27 mouse cellular contexts compared by ENCODE assay signal in the genomic region with DNA sequence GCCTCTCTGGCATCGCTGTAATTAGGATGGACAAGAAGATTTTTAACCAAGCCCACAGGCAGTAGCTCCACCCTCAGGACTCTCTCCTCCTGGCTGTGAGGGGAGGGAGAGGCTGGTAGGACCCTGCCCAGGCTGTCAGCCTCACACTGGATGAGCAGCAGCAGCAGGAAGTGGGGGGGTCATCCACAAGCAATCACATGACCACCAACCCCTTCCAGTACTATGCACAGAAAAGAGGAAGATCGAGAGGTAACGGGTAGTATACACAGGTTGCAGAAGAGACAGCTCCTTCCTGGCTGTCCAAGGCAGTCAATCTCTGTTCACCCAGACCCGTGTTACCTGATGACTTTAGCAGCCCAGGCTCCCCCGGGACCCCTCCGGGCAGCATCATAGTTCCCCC. TPM values are rescaled to one million over a fixed set of nuclear protein-coding genes. Genes with fewer than 3 reads are reported as not detected.
DNase-seq lines count a peak whose midpoint lies in the region; ATAC-seq and TF ChIP-seq lines count a peak whose summit lies in the region.
"Had no signal": no experiment of that assay in that cellular context is flagged by ENCODE, and none has a peak within 500 bp of the region (broad histone marks: within the 10 kb centered on the region; RNA-seq: fewer than 3 reads in every experiment).

No protein-coding gene starts in this region.

- no peaks in the 10 kb centered on the region for H3K27me3 ChIP-seq in MEL (ENCODE audit: control insufficient read depth in 1 of 2, insufficient read depth in 2 of 2, low read length in 2 of 2)
- H3K27me3 ChIP-seq in megakaryocyte, embryonic 14.5 days (replicated peaks), result peaks cover 3% of the 10 kb centered on the region
- H3K27me3 ChIP-seq: heart, embryonic 12.5 days; limb, embryonic 12.5 days; liver, embryonic 15.5 days; neural tube, embryonic 13.5 days had no signal

- TF ChIP-seq EP300 in MEL (IDR thresholded peaks at IDR 0.05; ENCODE audit: low read depth in 1 of 2, low read length in 2 of 2), result no peak

- H3K4me1 ChIP-seq in MEL (ENCODE audit: control insufficient read depth in 1 of 2, insufficient read depth in 2 of 2, low read length in 2 of 2), result peaks cover 11 to 32% of the 10 kb centered on the region in 2 experiments; a peak in 3 of 4 replicates
- peaks cover 59% of the 10 kb centered on the region for H3K4me1 ChIP-seq in megakaryocyte, embryonic 14.5 days

- DNase-seq in spleen, adult 18-20 months, result peak; percentile 12 to 19
- DNase-seq in spleen, postnatal 14 days (ENCODE audit: low spot score in 2 of 2), result no peak
- DNase-seq in MEL (ENCODE audit: low read depth, low spot score), result peak; percentile 74
- DNase-seq in gastrocnemius, adult 18-20 months (ENCODE audit: low spot score), result no peak
- no peak for DNase-seq in cerebellum, postnatal 36 days
- DNase-seq: adrenal gland, adult 8-10 months; cerebellum, adult 2 months; gastrocnemius, postnatal 36 days; kidney, adult 2 months; kidney, postnatal 36 days; layer of hippocampus, adult 9-11 months; lung, postnatal 14 days; retina, postnatal 1 day; right cerebral cortex, postnatal 4 days; thymus, postnatal 4 days had no signal

- peaks cover 0 to 14% of the 10 kb centered on the region in 2 experiments; a peak in 2 of 4 replicates for H3K36me3 ChIP-seq in MEL (ENCODE audit: control insufficient read depth in 1 of 2, insufficient read depth in 2 of 2, low read length in 2 of 2)
- peaks cover 11% of the 10 kb centered on the region for H3K36me3 ChIP-seq in megakaryocyte, embryonic 14.5 days (replicated peaks; ENCODE audit: low read length)

- no peak for TF ChIP-seq CTCF in MEL (IDR thresholded peaks at IDR 0.05 in 2 of 3, conservative IDR thresholded peaks at IDR 0.05 in 1 of 3; ENCODE audit: control insufficient read depth in 1 of 3, insufficient read depth in 1 of 3, low read depth in 2 of 3, low read length in 3 of 3, poor library complexity in 1 of 3, severe bottlenecking in 1 of 3)

- H3K4me3 ChIP-seq in MEL (ENCODE audit: control insufficient read depth in 1 of 2, insufficient read depth in 1 of 2, low read depth in 2 of 2, low read length in 2 of 2), result peak overlapping the region; percentile 28 to 43; a peak in 3 of 4 replicates
- H3K4me3 ChIP-seq in megakaryocyte, embryonic 14.5 days (replicated peaks), result peak overlapping the region; percentile 74
- H3K4me3 ChIP-seq: forebrain, embryonic 13.5 days; heart, embryonic 12.5 days; limb, embryonic 12.5 days; liver, embryonic 15.5 days; midbrain, embryonic 10.5 days; neural tube, embryonic 13.5 days had no signal

- no peak overlapping the region for H3K27ac ChIP-seq in MEL (ENCODE audit: control insufficient read depth, low read depth, low read length)
- H3K27ac ChIP-seq: forebrain, embryonic 13.5 days; limb, embryonic 12.5 days; liver, embryonic 15.5 days; midbrain, embryonic 10.5 days; neural tube, embryonic 13.5 days; stomach, postnatal 0 days had no signal

- H3K9me3 ChIP-seq in MEL (replicated peaks; ENCODE audit: insufficient read depth, low read length), result no peaks in the 10 kb centered on the region
- H3K9me3 ChIP-seq in megakaryocyte, embryonic 14.5 days, result no peaks in the 10 kb centered on the region
- H3K9me3 ChIP-seq: forebrain, embryonic 13.5 days; heart, embryonic 12.5 days; limb, embryonic 12.5 days; liver, embryonic 15.5 days; midbrain, embryonic 10.5 days; neural tube, embryonic 13.5 days had no signal

- H3K9ac ChIP-seq in MEL (ENCODE audit: control insufficient read depth, low read depth, low read length, poor library complexity, severe bottlenecking), result peak overlapping the region; percentile 45
- H3K9ac ChIP-seq: forebrain, embryonic 13.5 days; heart, embryonic 12.5 days; limb, embryonic 12.5 days; liver, embryonic 15.5 days; neural tube, embryonic 13.5 days had no signal

- H3K79me2 ChIP-seq in MEL (ENCODE audit: control insufficient read depth, insufficient read depth, low read length, poor library complexity), result peaks cover 10% of the 10 kb centered on the region

- TF ChIP-seq POLR2A in MEL (IDR thresholded peaks at IDR 0.05; ENCODE audit: control insufficient read depth in 1 of 2, insufficient read depth in 1 of 2, low read depth in 1 of 2, low read length in 2 of 2, poor library complexity in 1 of 2), result no peak

- no peak for TF ChIP-seq RAD21 in MEL (IDR thresholded peaks at IDR 0.05; ENCODE audit: low read depth, low read length)

- ATAC-seq in cerebellum, adult (ENCODE audit: insufficient number of reproducible peaks, low FRiP score, low TSS enrichment), result no peak
- ATAC-seq: CD4-positive, CD25-positive, alpha-beta regulatory T cell, adult 4 months; forebrain, embryonic 13.5 days; hindbrain, embryonic 16.5 days had no signal

TF ChIP-seq in MEL, 35 proteins besides CTCF, POLR2A, EP300 and RAD21:
- no peak for TF ChIP-seq KAT2A (conservative IDR thresholded peaks at IDR 0.05; ENCODE audit: low read depth, low read length)
- no peak for TF ChIP-seq ZKSCAN1 (IDR thresholded peaks at IDR 0.05; ENCODE audit: low read depth, low read length)
- TF ChIP-seq USF1 (IDR thresholded peaks at IDR 0.05; ENCODE audit: low read depth, low read length), result peak; percentile 90
- peak; percentile 54; the same call in 1 of the 2 replicates for TF ChIP-seq ELF1 (IDR thresholded peaks at IDR 0.05; ENCODE audit: low read depth, low read length)
- TF ChIP-seq MEF2A (IDR thresholded peaks at IDR 0.05; ENCODE audit: extremely low read depth, insufficient replicate concordance, low read depth, low read length, poor library complexity, severe bottlenecking), result no peak
- TF ChIP-seq USF2 (IDR thresholded peaks at IDR 0.05; ENCODE audit: borderline replicate concordance in 1 of 2, insufficient read depth in 1 of 2, low read depth in 1 of 2, low read length in 2 of 2), result peak in 1 of 2 experiments; percentile 51; a peak in 1 of 4 replicates
- TF ChIP-seq ZC3H11A (IDR thresholded peaks at IDR 0.05; ENCODE audit: low read depth, low read length), result no peak
- TF ChIP-seq SMC3 (IDR thresholded peaks at IDR 0.05; ENCODE audit: low read depth, low read length), result no peak
- TF ChIP-seq MAZ (IDR thresholded peaks at IDR 0.05; ENCODE audit: low read depth, low read length), result 0 out of 2 replicates have a peak, but pooled peaks have one; percentile 41
- no peak for TF ChIP-seq TAL1 (IDR thresholded peaks at IDR 0.05; ENCODE audit: low read length)
- TF ChIP-seq HCFC1 (IDR thresholded peaks at IDR 0.05; ENCODE audit: low read depth, low read length), result peak; percentile 43; the same call in 1 of the 2 replicates
- TF ChIP-seq TBP (IDR thresholded peaks at IDR 0.05; ENCODE audit: low read depth, low read length), result peak; percentile 75
- TF ChIP-seq SIN3A (IDR thresholded peaks at IDR 0.05; ENCODE audit: low read length), result peak; percentile 55

RNA-seq across cellular contexts. Expression of a gene that starts 1.8 kb away (rescaled TPM):
- 13.6 and 15.4 TPM in 2 replicates for total RNA-seq in MEL (2012; rRNA removed)
- 10 to 100 TPM in 1 of 2 experiments, not detected in 1; 26.0 TPM for polyA plus RNA-seq in MEL (2012; ENCODE audit: insufficient read depth in 1 of 2, insufficient read length in 2 of 2, low read depth in 1 of 2, low replicate concordance in 2 of 2, missing spikeins in 1 of 2)
- 2.7 TPM in 1 of 2 replicates, not detected in the other for polyA plus RNA-seq in megakaryocyte, embryonic 14.5 days (2012; ENCODE audit: insufficient read depth, low replicate concordance)
- 1 to 10 TPM; 2.7 to 3.0 TPM for total RNA-seq in gastrocnemius, adult 18-20 months (2021)

RNA-seq across cellular contexts. Expression of a gene that starts 3.2 kb away (rescaled TPM):
- total RNA-seq in MEL (2012; rRNA removed), result 1.3 and 1.6 TPM in 2 replicates
- 1 to 10 TPM in 1 of 2 experiments, not detected in 1; 1.7 TPM for polyA plus RNA-seq in MEL (2012; ENCODE audit: insufficient read depth in 1 of 2, insufficient read length in 2 of 2, low read depth in 1 of 2, low replicate concordance in 2 of 2, missing spikeins in 1 of 2)
- 99.8 TPM in 1 of 2 replicates, not detected in the other for polyA plus RNA-seq in megakaryocyte, embryonic 14.5 days (2012; ENCODE audit: insufficient read depth, low replicate concordance)
- total RNA-seq in gastrocnemius, adult 18-20 months (2021), result not detected
- total RNA-seq: gastrocnemius, postnatal 36 days had no signal
- polyA plus RNA-seq: CD4-positive, CD25-positive, alpha-beta regulatory T cell, adult 4 months; cerebellum, adult 2 months; midbrain, embryonic 10.5 days had no signal

RNA-seq across cellular contexts. Expression of a gene that starts 20.2 kb away (rescaled TPM):
- not detected in 2 replicates for total RNA-seq in MEL (2012; rRNA removed)
- not detected for polyA plus RNA-seq in MEL (2012; ENCODE audit: insufficient read depth in 1 of 2, insufficient read length in 2 of 2, low read depth in 1 of 2, low replicate concordance in 2 of 2, missing spikeins in 1 of 2)
- polyA plus RNA-seq in megakaryocyte, embryonic 14.5 days (2012; ENCODE audit: insufficient read depth, low replicate concordance), result not detected in 2 replicates
- total RNA-seq in gastrocnemius, adult 18-20 months (2021), result under 1 TPM in 1 of 2 experiments, not detected in 1; 0.09 TPM
- total RNA-seq: adrenal gland, adult 8-10 months; gastrocnemius, postnatal 36 days; heart, postnatal 25 days had no signal
- polyA plus RNA-seq: CD4-positive, CD25-positive, alpha-beta regulatory T cell, adult 4 months; cerebellum, adult 2 months; forebrain, embryonic 13.5 days; heart, embryonic 12.5 days; hindbrain, embryonic 16.5 days; kidney, adult 2 months; limb, embryonic 12.5 days; midbrain, embryonic 10.5 days; neural tube, embryonic 13.5 days; stomach, postnatal 0 days had no signal

RNA-seq across cellular contexts. Expression of a gene that starts 30.5 kb away (rescaled TPM):
- not detected in 2 replicates for total RNA-seq in MEL (2012; rRNA removed)
- not detected for polyA plus RNA-seq in MEL (2012; ENCODE audit: insufficient read depth in 1 of 2, insufficient read length in 2 of 2, low read depth in 1 of 2, low replicate concordance in 2 of 2, missing spikeins in 1 of 2)
- polyA plus RNA-seq in megakaryocyte, embryonic 14.5 days (2012; ENCODE audit: insufficient read depth, low replicate concordance), result not detected in 2 replicates
- not detected for total RNA-seq in gastrocnemius, adult 18-20 months (2021)
- total RNA-seq: adrenal gland, adult 8-10 months; gastrocnemius, postnatal 36 days; heart, postnatal 25 days had no signal
- polyA plus RNA-seq: CD4-positive, CD25-positive, alpha-beta regulatory T cell, adult 4 months; forebrain, embryonic 13.5 days; heart, embryonic 12.5 days; kidney, adult 2 months; liver, embryonic 15.5 days had no signal

RNA-seq across cellular contexts. Expression of a gene that starts 39.3 kb away (rescaled TPM):
- total RNA-seq in MEL (2012; rRNA removed), result not detected in 2 replicates
- polyA plus RNA-seq in MEL (2012; ENCODE audit: insufficient read depth in 1 of 2, insufficient read length in 2 of 2, low read depth in 1 of 2, low replicate concordance in 2 of 2, missing spikeins in 1 of 2), result not detected
- polyA plus RNA-seq in megakaryocyte, embryonic 14.5 days (2012; ENCODE audit: insufficient read depth, low replicate concordance), result not detected in 2 replicates
- under 1 TPM in 1 of 2 experiments, not detected in 1; 0.40 TPM for total RNA-seq in gastrocnemius, adult 18-20 months (2021)
- total RNA-seq: adrenal gland, adult 8-10 months; gastrocnemius, postnatal 36 days; heart, postnatal 25 days had no signal
- polyA plus RNA-seq: CD4-positive, CD25-positive, alpha-beta regulatory T cell, adult 4 months; cerebellum, adult 2 months; forebrain, embryonic 13.5 days; heart, embryonic 12.5 days; kidney, adult 2 months; liver, embryonic 15.5 days; neural tube, embryonic 13.5 days had no signal

Comparison
In these comparisons a context has a peak if more than half of its experiments do, and no peak if none do; other contexts are left out.
1. DNase-seq: peak in spleen, adult 18-20 months (2 of 2) and MEL (single experiment); none in spleen, postnatal 14 days (0 of 2), gastrocnemius, adult 18-20 months (single experiment) and cerebellum, postnatal 36 days (0 of 2).